In the genomic region with DNA sequence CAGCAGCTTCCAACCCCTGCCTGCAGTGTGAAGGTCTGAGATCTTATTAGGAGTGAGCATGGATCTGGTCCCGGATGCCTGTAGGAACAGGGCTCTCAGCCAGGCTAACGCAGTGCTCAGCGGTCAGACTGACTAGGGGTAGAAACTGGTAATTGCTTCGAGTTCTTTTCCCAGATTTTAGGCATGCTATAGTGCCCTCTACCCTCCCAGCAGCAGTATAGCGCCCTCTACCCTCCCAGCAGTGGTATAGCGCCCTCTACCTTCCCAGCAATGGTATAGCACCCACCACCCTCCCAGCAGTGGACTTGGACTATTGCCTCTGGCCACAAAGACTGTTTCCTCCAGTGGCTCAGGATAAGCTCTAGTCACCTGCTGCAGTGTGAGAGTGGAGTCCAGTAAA, we compare ENCODE assay signal across 9 mouse cellular contexts.
DNase-seq lines count a peak whose midpoint lies in the region; ATAC-seq lines count a peak whose summit lies in the region.
"Had no signal": no experiment of that assay in that cellular context is flagged by ENCODE, and none has a peak within 500 bp of the region (broad histone marks: within the 10 kb centered on the region; RNA-seq: fewer than 3 reads in every experiment).

No protein-coding gene starts in this region.

- intact Hi-C loops in heart, postnatal 25 days (cut with DNase I) = loop anchor here (2.0 to 5.0 kb wide), 2 partner anchors 207 to 552 kb away; a partner anchor contains a TSS

- H3K4me2 ChIP-seq in embryonic facial prominence, embryonic 11.5 days (ENCODE audit: low read depth, low read length) = no peak overlapping the region
- H3K4me2 ChIP-seq: limb, embryonic 15.5 days had no signal

- WGBS in embryonic facial prominence, embryonic 11.5 days = 35% methylated on average over 6 of the region's 6 CpGs

- no peak for ATAC-seq in embryonic facial prominence, embryonic 11.5 days (replicated peaks; ENCODE audit: insufficient number of reproducible peaks, low FRiP score, low TSS enrichment, low read depth)

- DNase-seq in heart, postnatal 4 days = peak; percentile 43
- DNase-seq in heart, postnatal 25 days (ENCODE audit: low spot score) = no peak
- peak; percentile 55 for DNase-seq in A20 (ENCODE audit: low read depth, low spot score)
- DNase-seq in adrenal gland, postnatal 10 days = peak; percentile 33
- DNase-seq in embryonic facial prominence, embryonic 11.5 days (ENCODE audit: low spot score) = peak; percentile 15
- peak; percentile 6 for DNase-seq in thymus, postnatal 14 days
- DNase-seq in MN1 (ENCODE audit: low spot score) = no peak
- DNase-seq in yolk sac, embryonic 10.5 days (ENCODE audit: low spot score) = no peak

- no peaks in the 10 kb centered on the region for H3K27me3 ChIP-seq in embryonic facial prominence, embryonic 11.5 days (ENCODE audit: control insufficient read depth, insufficient read depth, low read length)

- H3K4me1 ChIP-seq in embryonic facial prominence, embryonic 11.5 days (ENCODE audit: control insufficient read depth, insufficient read depth, low read length) = no peaks in the 10 kb centered on the region

- no peak overlapping the region for H3K27ac ChIP-seq in embryonic facial prominence, embryonic 11.5 days (replicated peaks; ENCODE audit: low read depth, low read length)

- no peaks in the 10 kb centered on the region for H3K36me3 ChIP-seq in embryonic facial prominence, embryonic 11.5 days (replicated peaks; ENCODE audit: control insufficient read depth, insufficient read depth, low read depth, low read length)
- H3K36me3 ChIP-seq: limb, embryonic 15.5 days had no signal

- no peak overlapping the region for H3K4me3 ChIP-seq in embryonic facial prominence, embryonic 11.5 days (ENCODE audit: low read depth, low read length)
- H3K4me3 ChIP-seq: limb, embryonic 15.5 days had no signal

- no peaks in the 10 kb centered on the region for H3K9me3 ChIP-seq in embryonic facial prominence, embryonic 11.5 days (replicated peaks; ENCODE audit: control insufficient read depth, low read length)
- H3K9me3 ChIP-seq: limb, embryonic 15.5 days had no signal

- H3K9ac ChIP-seq in embryonic facial prominence, embryonic 11.5 days (replicated peaks; ENCODE audit: low read length) = no peak overlapping the region
- H3K9ac ChIP-seq: limb, embryonic 15.5 days had no signal

Comparison
In these comparisons a context has a peak if more than half of its experiments do, and no peak if none do; other contexts are left out.
1. DNase-seq: peak in heart, postnatal 4 days (single experiment), A20 (single experiment), adrenal gland, postnatal 10 days (single experiment), embryonic facial prominence, embryonic 11.5 days (single experiment) and thymus, postnatal 14 days (single experiment); none in heart, postnatal 25 days (single experiment), MN1 (single experiment) and yolk sac, embryonic 10.5 days (single experiment).